Mouse (Mus musculus) frontal cortex, adult 2 months (tissue): ENCODE data around the gene Cdc14a. TPM values are rescaled to one million over a fixed set of nuclear protein-coding genes. Genes with fewer than 3 reads are reported as not detected.

Experiments
- DNase-seq, 2 experiments: peaks; one replicate each; pipeline ENCODE4 v3.0.0; 2022; ENCODE audit warnings: low spot score in 1 of 2; ENCODE audit errors: extremely low spot score in 1 of 2
- polyA plus RNA-seq: library from polyadenylated mRNA; depleted of rRNA; stranded (reverse); fragments of >200 nt; gene quantifications from 2 replicates; pipeline ENCODE4 v1.2.3, GENCODE M21; 2012; rRNA removed

The Cdc14a gene
- polyA plus RNA-seq, 1 experiment = 3.0 TPM

- DNase-seq = no peak
Observed at GRCm38 (mm10) chr3:116228360-116229245, 195.2 kb downstream of the Cdc14a start.

- DNase-seq = no peak
Observed at GRCm38 (mm10) chr3:116227383-116227782, 196.4 kb downstream of the Cdc14a start.

GRCm38 (mm10) chr3:116226915-116227314, 196.9 kb downstream of the Cdc14a start:
- DNase-seq = no peak

Other genes starting within 250 kb of the Cdc14a start
- 15.7 and 27.2 TPM in 2 replicates for gene Gpr88, start 170.5 kb downstream of the Cdc14a start, polyA plus RNA-seq
- gene Rtca, start 84.2 kb upstream of the Cdc14a start, polyA plus RNA-seq = 84.2 and 86.5 TPM in 2 replicates
- gene Dbt, start 89.0 kb upstream of the Cdc14a start, polyA plus RNA-seq = 15.6 and 21.1 TPM in 2 replicates
- gene Lrrc39, start 138.9 kb upstream of the Cdc14a start, polyA plus RNA-seq = 0.44 and 0.66 TPM in 2 replicates
- gene Sass6, start 170.9 kb upstream of the Cdc14a start, polyA plus RNA-seq = 4.8 and 5.3 TPM in 2 replicates
- gene Trmt13, start 190.6 kb upstream of the Cdc14a start, polyA plus RNA-seq = 19.2 and 22.3 TPM in 2 replicates
- 41.1 and 43.1 TPM in 2 replicates for gene Mfsd14a, start 238.6 kb upstream of the Cdc14a start, polyA plus RNA-seq